Mouse (Mus musculus) kidney, adult 18-20 months (tissue): ENCODE data around the gene Zfp987.
"Not testable (repeated sequence)": the region's sequence is repeated elsewhere in the genome, so short reads cannot be mapped to it uniquely, and the experiment has no call there.

Source experiments
- DNase-seq: peaks from one replicate; pipeline ENCODE4 v3.0.0; 2021

Gene Zfp987

DNA sequence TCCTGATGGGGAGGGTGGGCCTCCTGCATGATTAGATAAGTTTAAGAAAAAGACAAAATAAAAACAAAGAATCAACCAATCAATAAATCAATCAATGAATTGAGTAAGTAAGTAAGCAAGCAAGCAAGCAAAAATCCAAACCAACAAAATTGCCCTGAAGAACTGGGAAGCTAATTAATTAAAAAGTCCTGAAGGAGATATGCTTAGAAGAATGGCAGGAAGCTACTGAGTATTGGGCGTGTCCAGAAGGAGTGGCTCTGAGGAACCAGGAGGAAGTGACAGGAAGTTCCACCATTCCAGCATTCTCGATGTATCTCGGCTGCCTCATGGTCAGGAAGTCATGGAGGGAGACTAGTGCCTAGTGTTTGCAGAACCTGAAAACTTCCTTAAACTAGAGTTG is at the start of gene Zfp987:
Gene Zfp987 (plus strand): TSS at position 301 of the 400 bp plus-strand sequence.
- DNase-seq: not testable (repeated sequence)

DNA sequence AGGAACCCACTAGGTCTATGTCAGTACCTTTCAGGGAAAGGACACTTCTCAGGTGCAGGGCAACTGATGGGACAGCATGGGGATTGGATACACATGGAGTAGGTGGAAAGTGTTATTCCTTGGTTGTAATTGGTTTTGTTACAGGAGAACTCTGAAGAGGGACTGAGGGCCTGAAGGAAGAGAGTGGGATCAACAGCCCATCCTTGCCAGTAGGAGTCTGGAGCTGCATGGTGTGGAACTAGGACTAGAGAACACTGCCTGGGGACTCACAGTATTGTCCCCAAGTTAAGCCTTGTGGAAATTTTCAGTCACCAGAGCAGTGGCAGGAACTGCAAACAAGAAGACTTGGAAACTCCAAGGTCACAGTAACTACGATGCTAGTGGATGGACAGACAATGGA is 44.6 kb upstream of the Zfp987 start:
- not testable (repeated sequence) for DNase-seq

DNA sequence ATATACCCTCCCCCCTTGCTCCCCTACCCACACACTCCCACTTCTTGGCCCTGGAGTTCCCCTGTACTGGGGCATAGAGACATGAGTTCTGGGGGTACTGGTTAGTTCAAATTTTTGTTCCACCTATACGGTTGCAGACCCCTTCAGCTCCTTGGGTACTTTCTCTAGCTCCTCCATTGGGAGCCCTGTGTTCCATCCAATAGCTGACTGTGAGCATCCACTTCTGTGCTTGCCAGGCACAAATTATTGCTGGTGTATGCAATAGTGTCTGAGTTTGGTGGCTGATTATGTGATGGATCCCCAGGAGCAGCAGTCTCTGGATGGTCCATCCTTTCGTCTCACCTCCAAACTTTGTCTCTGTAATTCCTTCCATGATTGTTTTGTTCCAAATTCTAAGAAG is 43.7 kb upstream of the Zfp987 start:
- DNase-seq: not testable (repeated sequence)

DNA sequence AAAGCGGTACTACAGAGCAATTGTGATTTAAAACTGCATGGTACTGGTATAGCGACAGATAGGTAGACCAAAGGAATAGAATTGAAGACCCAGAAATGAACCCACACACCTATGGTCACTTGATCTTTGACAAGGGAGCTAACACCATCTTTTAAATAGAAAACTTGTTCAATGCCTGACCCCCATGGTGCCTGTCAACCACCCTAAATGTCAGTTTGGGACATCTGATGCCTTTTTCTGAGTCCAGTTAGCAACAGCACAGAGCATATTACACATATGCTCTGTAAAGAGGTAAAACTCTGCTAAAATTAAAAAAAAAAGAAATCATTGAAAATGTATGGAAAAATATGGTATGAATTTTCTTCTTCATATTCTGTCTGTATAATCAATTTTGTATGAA is 41.8 kb upstream of the Zfp987 start:
- no peak for DNase-seq

DNA sequence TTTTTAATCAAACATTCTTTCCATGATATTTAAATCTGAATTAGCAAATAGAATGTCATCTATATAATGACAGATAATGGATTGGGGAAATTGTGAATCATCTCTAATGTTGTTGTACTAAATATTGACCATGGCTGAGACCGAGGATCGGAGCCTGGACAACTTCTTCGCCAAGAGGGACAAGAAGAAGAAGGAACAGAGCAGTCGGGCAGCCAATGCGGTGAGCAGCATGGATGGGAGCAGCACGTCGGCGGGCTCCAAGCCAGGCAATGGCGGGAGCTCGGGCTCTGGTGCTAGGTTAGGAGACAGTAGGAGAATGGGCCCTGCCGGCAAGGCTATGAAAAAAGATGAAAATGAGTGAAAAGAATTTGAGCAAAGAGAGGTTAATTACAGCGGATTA is 38.5 kb upstream of the Zfp987 start:
- DNase-seq: not testable (repeated sequence)

DNA sequence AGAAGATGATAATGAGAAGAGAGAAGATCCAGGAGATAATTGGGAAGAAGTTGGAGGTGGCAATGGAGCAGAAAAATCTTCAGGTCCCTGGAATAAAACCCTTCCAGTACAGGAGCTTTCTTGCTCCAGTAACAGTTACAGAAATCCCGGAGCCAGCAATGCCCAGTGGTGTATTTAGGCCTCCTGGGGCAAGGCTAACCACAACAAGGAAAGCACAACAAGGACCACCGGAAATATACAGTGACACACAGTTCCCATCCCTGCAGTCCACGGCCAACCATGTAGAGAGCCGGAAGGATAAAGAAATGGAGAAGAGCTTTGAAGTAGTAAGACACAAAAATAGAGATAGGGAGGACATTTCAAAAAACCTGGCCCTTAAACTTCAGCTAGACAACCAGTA is 38.0 kb upstream of the Zfp987 start:
- not testable (repeated sequence) for DNase-seq

DNA sequence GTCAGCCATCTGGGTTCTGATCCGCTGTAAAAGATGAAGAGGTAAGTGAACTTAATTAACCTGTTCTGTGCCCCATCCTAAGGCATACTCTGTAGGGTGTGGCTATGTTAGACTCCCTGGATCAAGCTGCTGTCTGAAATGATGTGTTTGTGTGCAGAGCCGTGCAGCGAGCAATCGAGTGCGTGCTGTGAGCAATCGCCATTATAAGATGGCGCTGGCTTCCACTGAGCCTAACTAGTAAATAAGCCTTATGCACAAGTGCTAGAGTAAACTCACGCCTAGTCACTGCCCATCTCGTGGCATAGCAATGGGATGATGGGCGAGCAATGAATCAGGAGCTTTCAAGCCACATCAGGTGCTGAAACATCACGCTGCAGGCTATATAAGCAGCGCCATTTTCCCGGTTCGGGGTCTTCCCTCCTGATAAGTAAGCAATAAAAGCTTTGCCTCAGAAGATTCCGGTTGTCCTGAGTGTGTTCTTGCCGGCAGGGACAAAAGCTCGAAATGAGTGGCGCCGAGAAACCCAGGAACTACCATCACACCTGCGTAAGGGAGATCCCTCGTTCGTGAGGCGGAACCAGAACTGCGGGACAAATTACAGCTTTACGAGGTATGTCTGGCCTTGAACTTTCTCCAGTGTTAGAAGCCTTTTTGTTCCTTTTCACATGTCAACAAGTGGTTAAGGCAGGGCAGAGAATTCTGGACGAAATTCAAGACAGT is 37.0 kb upstream of the Zfp987 start:
- DNase-seq: not testable (repeated sequence)

DNA sequence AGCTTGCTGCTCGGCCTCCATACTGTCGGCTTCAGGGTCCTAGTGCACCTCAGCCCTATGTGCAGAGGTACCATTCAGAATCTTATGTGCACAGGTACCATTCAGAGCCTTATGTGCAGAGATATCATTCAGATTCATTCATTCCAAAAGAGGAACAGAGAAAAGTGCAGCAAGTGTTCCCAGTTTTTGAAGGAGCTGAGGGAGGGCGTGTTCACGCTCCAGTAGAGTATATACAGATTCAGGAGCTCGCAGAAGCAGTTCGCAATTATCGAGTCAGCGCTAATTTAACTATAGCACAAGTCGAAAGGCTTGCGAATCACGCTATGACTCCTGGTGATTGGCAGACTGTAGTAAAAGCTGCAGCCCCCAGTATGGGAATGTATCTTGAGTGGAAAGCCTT is 36.0 kb upstream of the Zfp987 start:
- not testable (repeated sequence) for DNase-seq

DNA sequence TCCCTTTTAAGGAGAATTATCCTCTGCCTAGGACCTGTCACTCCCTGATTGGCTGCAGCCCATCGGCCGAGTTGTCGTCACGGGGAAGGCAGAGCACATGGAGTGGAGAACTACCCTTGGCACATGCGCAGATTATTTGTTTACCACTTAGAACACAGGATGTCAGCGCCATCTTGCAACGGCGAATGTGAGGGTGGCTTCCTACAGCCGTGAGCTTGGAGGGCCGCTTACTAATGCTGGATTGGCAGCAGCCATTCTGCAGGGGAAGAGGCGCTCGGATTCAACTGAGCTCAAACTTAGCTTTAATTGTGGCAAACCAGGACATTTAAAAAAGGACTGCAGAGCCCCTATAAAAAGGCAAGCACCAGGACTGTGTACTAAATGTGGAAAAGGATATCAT is 35.1 kb upstream of the Zfp987 start:
- not testable (repeated sequence) for DNase-seq

DNA sequence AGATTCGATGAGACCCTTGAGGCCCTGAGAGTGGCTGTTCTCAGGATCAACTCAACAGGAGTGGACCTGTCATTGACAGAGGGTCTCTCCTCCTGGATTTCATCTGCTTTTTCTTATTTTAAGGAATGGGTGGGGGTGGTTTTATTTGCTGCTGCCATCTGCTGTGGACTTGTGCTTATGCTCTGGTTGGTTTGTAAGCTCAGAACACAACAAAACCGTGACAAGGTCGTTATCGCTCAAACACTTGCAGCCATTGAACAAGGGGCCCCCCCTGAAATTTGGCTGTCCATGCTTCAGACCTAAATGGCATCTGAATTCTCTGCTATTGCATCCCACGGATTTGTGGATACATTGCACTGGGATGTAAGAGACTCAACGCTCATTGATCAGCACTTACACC is 34.1 kb upstream of the Zfp987 start:
- not testable (repeated sequence) for DNase-seq

DNA sequence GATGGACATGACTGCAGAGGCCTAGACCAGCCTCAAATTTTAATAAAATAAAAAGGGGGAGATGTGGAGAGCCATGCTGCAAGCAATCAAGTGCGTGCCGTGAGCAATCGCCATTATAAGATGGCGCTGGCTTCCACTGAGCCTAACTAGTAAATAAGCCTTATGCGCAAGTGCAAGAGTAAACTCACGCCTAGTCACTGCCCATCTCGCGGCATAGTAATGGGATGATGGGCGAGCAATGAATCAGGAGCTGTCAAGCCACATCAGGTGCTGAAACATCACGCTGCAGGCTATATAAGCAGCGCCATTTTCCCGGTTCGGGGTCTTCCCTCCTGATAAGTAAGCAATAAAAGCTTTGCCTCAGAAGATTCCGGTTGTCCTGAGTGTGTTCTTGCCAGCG is 33.5 kb upstream of the Zfp987 start:
- DNase-seq: not testable (repeated sequence)

DNA sequence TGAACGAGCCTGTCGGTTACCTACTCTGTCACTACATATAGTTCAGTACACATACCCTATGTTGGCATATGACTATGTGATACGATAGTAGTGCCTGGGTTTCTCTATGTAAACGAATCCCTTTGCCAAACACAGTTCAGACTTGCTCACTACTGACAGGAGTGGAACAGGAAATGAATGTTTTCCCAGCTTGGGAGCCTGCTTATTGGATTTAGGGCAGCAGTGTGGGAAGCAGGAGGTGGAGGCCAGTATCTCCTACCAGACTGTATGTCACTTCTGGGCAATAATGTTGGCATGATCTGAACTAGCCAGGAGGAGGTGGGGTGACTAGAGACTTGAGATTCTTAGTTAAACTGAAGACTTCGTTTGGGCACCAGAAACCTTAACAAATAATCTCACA is 32.3 kb upstream of the Zfp987 start:
- not testable (repeated sequence) for DNase-seq

DNA sequence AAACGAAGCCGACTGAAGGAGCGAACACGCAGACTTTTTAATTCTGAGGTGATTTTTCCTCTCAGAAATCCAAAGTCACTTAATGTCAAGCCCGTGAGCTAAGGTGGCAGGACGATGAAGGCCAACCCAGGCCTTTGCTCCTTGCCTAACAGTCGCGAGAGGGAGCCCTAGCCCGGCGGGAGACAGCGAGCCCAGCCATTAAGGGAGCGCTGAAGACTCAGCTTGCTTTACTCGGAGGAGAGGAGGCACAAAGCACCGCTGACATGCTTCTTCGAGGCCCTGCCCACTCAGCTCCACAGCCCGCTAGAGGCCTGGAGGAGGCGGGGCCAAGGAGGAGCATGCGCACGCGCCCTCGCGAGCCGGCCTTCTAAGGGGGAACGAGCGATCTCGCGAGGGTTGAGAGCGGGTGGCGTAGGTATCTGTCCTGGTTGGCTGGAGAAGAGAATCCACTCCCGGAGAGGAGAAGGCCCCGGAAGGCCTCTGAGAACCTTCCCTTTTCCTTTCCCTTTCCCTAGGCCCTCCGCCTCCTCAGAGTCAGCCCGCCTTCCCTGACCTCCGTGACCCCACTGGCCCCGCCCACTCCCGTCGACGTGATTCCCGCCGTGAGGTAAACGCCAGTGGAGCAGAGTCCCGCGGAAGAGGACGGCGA is 30.0 kb upstream of the Zfp987 start:
- DNase-seq: not testable (repeated sequence)

DNA sequence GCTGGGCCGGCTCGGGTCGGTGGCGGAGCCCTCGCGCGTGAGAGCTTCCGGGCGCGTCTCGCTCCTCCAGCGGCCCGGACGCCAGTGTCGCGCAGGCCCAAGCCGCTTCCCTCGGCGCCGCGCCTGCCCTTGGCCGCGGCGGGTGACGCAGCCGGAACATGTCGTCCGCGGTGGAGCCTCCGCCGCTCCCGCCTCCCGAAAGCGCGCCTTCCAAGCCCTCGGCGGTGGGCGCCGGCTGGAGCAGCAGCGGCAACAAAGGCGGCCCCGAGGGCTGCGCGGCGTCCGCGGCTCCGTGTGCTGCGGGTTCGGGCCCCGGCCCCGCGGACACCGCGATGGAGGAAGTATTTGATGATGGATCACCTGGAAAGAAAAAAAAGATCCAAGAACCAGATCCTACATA is 29.5 kb upstream of the Zfp987 start:
- not testable (repeated sequence) for DNase-seq

DNA sequence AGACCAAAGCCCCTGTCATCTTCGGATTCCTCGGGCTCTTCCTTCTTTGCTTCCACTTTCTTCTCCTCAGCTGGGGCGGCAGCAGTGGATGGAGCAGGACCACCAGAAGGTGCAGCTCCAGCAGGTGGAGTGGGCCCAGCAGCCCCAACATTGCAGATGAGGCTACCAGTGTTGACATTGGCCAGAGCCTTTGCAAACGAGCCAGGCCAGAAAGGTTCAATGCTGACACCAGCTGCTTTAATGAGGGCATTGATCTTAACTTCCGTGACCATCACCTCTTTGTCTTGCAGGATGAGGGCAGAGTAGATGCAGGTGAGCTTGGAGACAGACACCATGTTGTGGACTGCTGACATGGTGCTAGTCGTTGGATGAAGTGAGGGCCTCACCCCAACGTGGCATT is 23.8 kb upstream of the Zfp987 start:
- not testable (repeated sequence) for DNase-seq

DNA sequence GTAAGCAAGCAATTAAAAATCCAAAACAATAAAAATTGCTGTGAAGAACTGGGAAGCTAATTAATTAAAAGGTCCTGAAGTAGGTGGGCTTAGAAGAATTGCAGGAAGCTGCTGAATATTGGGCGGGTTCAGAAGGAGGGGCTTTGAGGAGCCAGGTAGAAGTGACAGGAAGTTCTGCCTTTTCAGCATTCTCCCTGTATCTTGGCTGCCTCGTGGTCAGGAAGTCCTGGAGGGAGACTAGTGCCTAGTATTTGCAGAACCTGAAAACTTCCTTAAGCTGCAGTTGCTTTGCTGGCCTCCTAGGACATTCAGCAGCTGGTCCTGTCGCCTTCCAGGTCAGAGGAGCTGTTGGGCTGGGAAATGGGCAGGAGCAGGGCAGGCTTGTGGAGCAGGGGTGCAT is 4.3 kb downstream of the Zfp987 start:
- not testable (repeated sequence) for DNase-seq

DNA sequence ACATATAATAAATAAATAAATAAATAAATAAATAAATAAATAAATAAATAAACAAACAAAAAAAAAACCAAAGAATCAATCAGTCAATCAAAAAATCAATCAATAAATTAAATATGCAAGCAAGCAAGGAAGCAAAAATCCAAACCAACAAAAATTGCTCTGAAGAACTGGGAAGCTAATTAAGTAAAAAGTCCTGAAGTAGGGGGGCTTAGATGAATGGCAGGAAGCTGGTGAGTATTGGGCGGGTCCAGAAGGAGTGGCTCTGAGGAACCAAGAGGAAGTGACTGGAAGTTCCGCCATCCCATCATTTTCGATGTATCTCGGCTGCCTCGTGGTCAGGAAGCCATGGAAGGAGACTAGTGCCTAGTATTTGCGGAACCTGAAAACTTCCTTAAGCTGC is 59.4 kb downstream of the Zfp987 start, which contains the start of gene Zfp600:
Gene Zfp600 (plus strand): TSS at position 301 of the 400 bp plus-strand sequence.
- DNase-seq: not testable (repeated sequence)

DNA sequence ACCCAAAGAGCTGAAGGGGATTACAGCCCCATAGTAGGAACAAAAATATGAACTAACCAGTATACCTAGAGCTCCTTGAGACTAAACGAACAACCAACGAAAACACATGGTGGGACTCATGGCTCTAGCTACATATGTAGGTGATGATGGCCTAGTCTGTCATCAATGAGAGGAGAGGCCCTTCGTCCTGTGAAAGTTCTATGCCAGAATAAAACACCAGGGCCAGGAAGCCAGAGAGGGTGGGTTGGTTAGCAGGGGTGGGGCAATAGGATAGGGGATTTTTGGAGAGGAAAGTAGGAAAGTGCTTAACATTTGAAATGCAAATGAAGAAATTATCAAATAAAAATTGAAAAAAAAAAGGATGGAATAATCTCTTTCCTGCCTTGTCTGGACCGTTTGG is 65.8 kb downstream of the Zfp987 start:
- peak; percentile 3 for DNase-seq

DNA sequence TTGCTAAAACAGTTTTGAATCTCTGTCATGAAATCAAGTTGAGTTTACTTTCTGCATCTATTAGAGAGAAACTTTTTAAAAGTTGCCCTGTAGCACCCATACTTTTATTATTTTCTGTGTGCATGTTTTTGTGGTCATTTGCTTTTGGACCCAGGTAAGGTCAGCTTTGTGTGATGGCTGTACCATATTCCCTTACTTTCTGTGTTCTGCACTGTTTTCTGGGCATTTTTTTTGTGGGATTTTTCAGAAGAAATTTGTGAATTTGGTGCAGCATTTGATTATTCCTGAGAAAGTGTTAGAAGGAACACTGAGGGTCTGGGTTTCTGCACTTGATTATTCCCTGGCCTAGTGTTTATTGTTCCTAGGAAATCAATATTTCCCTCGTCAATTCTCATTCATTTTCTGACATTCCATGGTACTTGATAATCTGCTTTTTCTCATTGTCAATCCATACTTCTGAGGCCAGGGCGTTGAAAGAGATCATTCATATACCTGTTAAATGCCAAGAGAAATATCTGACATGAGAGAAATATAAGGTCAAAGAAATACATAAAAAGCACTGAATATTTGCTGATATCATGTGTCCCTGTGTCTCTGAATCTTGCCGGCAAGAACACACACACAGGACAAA is 70.2 kb downstream of the Zfp987 start:
- DNase-seq: not testable (repeated sequence)

DNA sequence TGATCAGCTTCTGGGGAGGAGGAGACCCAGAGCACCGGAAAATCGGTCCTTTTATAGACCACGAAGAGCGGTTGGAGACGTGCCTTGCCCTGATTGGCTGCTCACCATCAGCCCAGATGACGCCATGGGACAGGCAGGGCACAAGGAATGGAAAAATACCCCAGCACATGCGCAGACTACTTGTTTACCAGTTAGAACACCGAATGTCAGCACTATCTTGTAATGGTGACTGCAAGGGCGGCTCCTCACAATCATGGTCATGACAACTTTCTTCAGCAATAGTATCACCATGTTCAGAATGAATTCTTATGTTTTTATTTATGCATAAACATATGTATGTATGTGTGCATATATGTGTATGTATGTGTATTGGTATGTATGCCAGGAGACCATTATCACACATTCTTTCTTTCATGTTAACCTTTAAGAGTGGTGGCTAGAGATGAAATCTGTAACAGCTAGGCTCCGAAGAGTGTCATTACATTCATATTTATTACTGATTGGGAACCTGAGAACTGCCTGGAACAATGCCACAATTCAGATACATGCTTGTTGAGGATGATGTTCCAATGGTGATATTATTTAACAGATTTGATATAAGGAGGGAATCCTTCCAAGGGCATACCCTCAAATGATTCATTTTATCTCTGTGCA is 70.9 kb downstream of the Zfp987 start:
- peak; percentile 6 for DNase-seq

DNA sequence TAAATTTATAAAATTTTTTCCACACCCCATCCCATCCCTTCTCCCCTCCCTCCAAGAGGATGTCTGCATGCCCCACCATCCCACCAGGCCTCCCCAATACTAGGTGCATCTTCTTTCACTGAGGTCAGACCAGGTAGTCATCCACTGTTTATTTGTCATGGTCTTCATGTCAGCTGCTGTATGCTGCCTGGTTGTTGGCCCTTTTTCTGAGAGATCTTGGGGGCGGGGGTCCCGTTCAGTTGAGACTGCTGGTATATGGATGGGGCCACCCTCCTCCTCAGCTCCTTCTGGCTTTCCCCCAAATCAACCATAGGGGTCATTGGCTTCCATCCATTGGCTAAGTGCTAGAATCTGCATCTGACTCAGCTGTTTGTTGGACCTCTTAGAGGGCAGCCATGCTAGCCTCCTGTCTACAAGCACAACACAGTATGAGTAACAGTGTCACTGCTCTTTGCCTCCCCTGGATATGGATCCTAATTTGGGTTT is 71.7 kb downstream of the Zfp987 start:
- not testable (repeated sequence) for DNase-seq

DNA sequence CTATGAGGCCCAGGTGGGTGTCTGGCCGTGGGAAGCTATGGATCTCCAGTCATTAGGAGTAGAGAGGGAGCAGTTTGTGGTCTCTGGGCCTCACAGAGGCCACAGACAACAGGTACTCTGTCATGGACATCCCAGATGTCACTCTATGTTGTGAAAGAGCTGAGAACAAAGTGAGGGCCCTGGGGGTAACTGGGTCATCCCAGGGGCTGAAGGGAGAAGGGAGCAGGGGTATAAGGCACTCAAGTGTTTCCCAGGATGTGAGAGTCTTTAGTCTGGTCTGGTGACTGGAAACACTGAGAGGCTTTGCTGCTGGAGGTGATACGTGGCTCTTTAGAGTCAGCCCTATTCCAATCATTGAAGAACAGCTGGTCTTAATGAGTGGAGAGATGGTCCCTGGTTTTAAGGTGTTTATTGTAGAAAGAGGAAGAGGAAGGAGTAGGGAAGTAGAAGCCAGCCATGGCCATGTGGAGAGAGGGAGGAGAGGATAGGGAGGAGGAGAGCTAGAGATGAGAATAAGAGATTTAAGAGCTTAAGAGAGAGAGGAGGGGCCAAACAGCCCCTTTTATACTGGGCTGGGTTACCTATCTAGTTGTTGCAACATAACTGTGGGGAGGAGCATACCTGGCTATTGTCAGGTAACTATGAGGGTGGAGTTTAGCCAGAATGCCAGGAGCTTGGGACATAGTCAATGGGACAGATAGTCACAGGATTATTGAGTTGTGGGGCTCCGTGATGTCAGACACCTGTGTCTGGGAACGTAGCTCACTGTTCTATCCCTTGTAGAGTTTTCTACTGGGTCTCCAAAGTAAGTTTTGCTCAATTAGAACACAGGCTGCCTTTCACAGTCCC is 76.5 kb downstream of the Zfp987 start:
- DNase-seq: peak; percentile 25
